Mouse (Mus musculus) cerebellum, postnatal 14 days (tissue): ENCODE measurements around the gene Nt5dc3.

Experiments used
- DNase-seq, 2 experiments: peaks; one replicate each; pipeline ENCODE4 v3.0.0; 2021; ENCODE audit warnings: mixed read lengths in 2 of 2

Gene Nt5dc3

GRCm38 (mm10) chr10:86779816-86780500 lies 1.2 kb downstream of the Nt5dc3 start:
- DNase-seq: no peak

GRCm38 (mm10) chr10:86781641-86782040 lies 2.8 kb downstream of the Nt5dc3 start:
- no peak for DNase-seq

- DNase-seq: no peak
Observed at GRCm38 (mm10) chr10:86782656-86783055, 3.9 kb downstream of the Nt5dc3 start.

- no peak for DNase-seq
Observed at GRCm38 (mm10) chr10:86783561-86783960, 4.8 kb downstream of the Nt5dc3 start.

GRCm38 (mm10) chr10:86784126-86784675 lies 5.4 kb downstream of the Nt5dc3 start:
- DNase-seq: no peak

GRCm38 (mm10) chr10:86785396-86785795 lies 6.6 kb downstream of the Nt5dc3 start:
- DNase-seq: no peak

GRCm38 (mm10) chr10:86786083-86786482 lies 7.3 kb downstream of the Nt5dc3 start:
- no peak for DNase-seq

GRCm38 (mm10) chr10:86788193-86788592 lies 9.4 kb downstream of the Nt5dc3 start:
- DNase-seq: no peak

- DNase-seq: no peak
Observed at GRCm38 (mm10) chr10:86789146-86789672, 10.4 kb downstream of the Nt5dc3 start.

- no peak for DNase-seq
Observed at GRCm38 (mm10) chr10:86791507-86792184, 12.8 kb downstream of the Nt5dc3 start.

- DNase-seq: no peak
Observed at GRCm38 (mm10) chr10:86793509-86793951, 14.7 kb downstream of the Nt5dc3 start.

GRCm38 (mm10) chr10:86794196-86794595 lies 15.4 kb downstream of the Nt5dc3 start:
- DNase-seq: no peak

GRCm38 (mm10) chr10:86794794-86795535 lies 16.2 kb downstream of the Nt5dc3 start:
- no peak for DNase-seq

- DNase-seq: no peak
Observed at GRCm38 (mm10) chr10:86796073-86796741, 17.4 kb downstream of the Nt5dc3 start.

GRCm38 (mm10) chr10:86807362-86807761 lies 28.6 kb downstream of the Nt5dc3 start:
- no peak for DNase-seq

GRCm38 (mm10) chr10:86808013-86808758 lies 29.4 kb downstream of the Nt5dc3 start:
- no peak for DNase-seq

GRCm38 (mm10) chr10:86810000-86810399 lies 31.2 kb downstream of the Nt5dc3 start:
- DNase-seq: peak; percentile 16 to 22

- DNase-seq: no peak
Observed at GRCm38 (mm10) chr10:86810612-86811011, 31.8 kb downstream of the Nt5dc3 start.

GRCm38 (mm10) chr10:86814292-86815131 lies 35.7 kb downstream of the Nt5dc3 start:
- no peak for DNase-seq

- no peak for DNase-seq
Observed at GRCm38 (mm10) chr10:86815133-86815532, 36.3 kb downstream of the Nt5dc3 start.
